Mouse (Mus musculus) midbrain, embryonic 14.5 days (tissue): Measurements from ENCODE around the gene Commd7. TPM values are rescaled to one million over a fixed set of nuclear protein-coding genes. Genes with fewer than 3 reads are reported as not detected.

ENCODE experiments used
- ATAC-seq: fragments of 200-750 bp; cut with Nextera tagmentation; 2 replicates; pipeline ENCODE4 v1.8.0; 2017; ENCODE audit warnings: moderate number of reproducible peaks, moderate library complexity; ENCODE audit not compliant: low FRiP score, low TSS enrichment
- DNase-seq: peaks from one replicate; pipeline ENCODE4 v3.0.0-alpha.2; 2015
- H3K27ac ChIP-seq: fragments of 300-500 bp; sonication (generic); replicated peaks from 2 replicates; pipeline ENCODE4 v1.5.1; 2014; ENCODE audit warnings: mild to moderate bottlenecking, low read depth, low read length, moderate library complexity
- H3K27me3 ChIP-seq: fragments of 300-500 bp; sonication (generic); 2 replicates; pipeline ENCODE4 v1.6.1; 2014; ENCODE audit warnings: low read length, control low read depth, mixed read lengths; ENCODE audit not compliant: control insufficient read depth, insufficient read depth
- H3K36me3 ChIP-seq: fragments of 300-500 bp; sonication (generic); 2 replicates; pipeline ENCODE4 v1.6.1; 2014; ENCODE audit warnings: low read length, control low read depth; ENCODE audit not compliant: control insufficient read depth, insufficient read depth
- H3K4me1 ChIP-seq: fragments of 300-500 bp; sonication (generic); 2 replicates; pipeline ENCODE4 v1.6.1; 2014; ENCODE audit warnings: mild to moderate bottlenecking, antibody characterized with exemption, low read length, control low read depth; ENCODE audit not compliant: control insufficient read depth, insufficient read depth
- H3K4me2 ChIP-seq: fragments of 300-500 bp; sonication (generic); 2 replicates; pipeline ENCODE4 v1.6.1; 2014; ENCODE audit warnings: mild to moderate bottlenecking, low read length, moderate library complexity
- H3K4me3 ChIP-seq: fragments of 300-500 bp; sonication (generic); replicated peaks from 2 replicates; pipeline ENCODE4 v1.5.1; 2014; ENCODE audit warnings: low read depth, low read length
- H3K9ac ChIP-seq: fragments of 300-500 bp; sonication (generic); replicated peaks from 2 replicates; pipeline ENCODE4 v1.6.1; 2014; ENCODE audit warnings: mild to moderate bottlenecking, low read length, moderate library complexity
- H3K9me3 ChIP-seq: fragments of 300-500 bp; sonication (generic); 2 replicates; pipeline ENCODE4 v1.6.1; 2016; ENCODE audit warnings: low read length, control low read depth, mixed read lengths; ENCODE audit not compliant: control insufficient read depth
- WGBS: fragments of 180-500 bp; shearing (Covaris S2); extraction: QIAGEN DNeasy Blood & Tissue Kit; methylation state at CpG from one replicate; pipeline ENCODE4 v1.1.7; 2014; 5-methylcytosine and 5-hydroxymethylcytosine counted together
- polyA plus RNA-seq: library from polyadenylated mRNA; unstranded; fragments of >200 nt; fragmentation: Nextera tagmentation; extraction: Ambion mirVana; gene quantifications from 2 replicates; pipeline ENCODE4 v1.2.1, GENCODE M21; 2014

The Commd7 gene
- polyA plus RNA-seq, 1 experiment from 2014 or later, result 76.0 TPM

- no peak overlapping the region for H3K4me3 ChIP-seq
- H3K36me3 ChIP-seq, result no peaks in the 10 kb centered on the region
- no peak overlapping the region for H3K27ac ChIP-seq
- 31% methylated on average over 4 of the region's 4 CpGs for whole genome bisulfite sequencing
- H3K4me2 ChIP-seq, result no peak overlapping the region
- ATAC-seq (no peak), DNase-seq (no peak)
- H3K4me1 ChIP-seq, result peaks cover 9% of the 10 kb centered on the region
- H3K9me3 ChIP-seq, result no peaks in the 10 kb centered on the region
- no peak overlapping the region for H3K9ac ChIP-seq
- no peaks in the 10 kb centered on the region for H3K27me3 ChIP-seq
These were observed 28.9 kb downstream of the Commd7 start for GRCm38 (mm10) chr2:153603724-153604123.

- peak overlapping the region; percentile 60 for H3K27ac ChIP-seq
- H3K4me1 ChIP-seq, result peaks cover 9% of the 10 kb centered on the region
- H3K4me3 ChIP-seq, result no peak overlapping the region
- H3K9me3 ChIP-seq, result no peaks in the 10 kb centered on the region
- no peaks in the 10 kb centered on the region for H3K27me3 ChIP-seq
- peak; percentile 69 for DNase-seq
- H3K9ac ChIP-seq, result no peak overlapping the region
- WGBS, result 30% methylated on average over 16 of the region's 16 CpGs
- H3K4me2 ChIP-seq, result no peak overlapping the region
- ATAC-seq, result 0 out of 2 replicates have a peak, but pooled peaks have one; percentile 35
- H3K36me3 ChIP-seq, result no peaks in the 10 kb centered on the region
These were observed 31.6 kb downstream of the Commd7 start for GRCm38 (mm10) chr2:153600667-153601648.

GRCm38 (mm10) chr2:153600021-153600666 lies 32.4 kb downstream of the Commd7 start:
- Histone ChIP-seq H3K27me3 (no peaks in the 10 kb centered on the region), H3K9me3 (no peaks in the 10 kb centered on the region), H3K27ac (peak overlapping the region; percentile 49), H3K9ac (0 out of 2 replicates have a peak overlapping the region, but pooled peaks have one; percentile 4), H3K36me3 (no peaks in the 10 kb centered on the region), H3K4me1 (peaks cover 9% of the 10 kb centered on the region), H3K4me3 (no peak overlapping the region), H3K4me2 (no peak overlapping the region)
- DNase-seq (peak; percentile 69), ATAC-seq (peak; percentile 62; the same call in 1 of the 2 replicates)
- WGBS, result 57% methylated on average over 6 of the region's 6 CpGs

- no peaks in the 10 kb centered on the region for H3K36me3 ChIP-seq
- ATAC-seq, result no peak
- peaks cover 13% of the 10 kb centered on the region for H3K4me1 ChIP-seq
- H3K9ac ChIP-seq, result no peak overlapping the region
- H3K4me2 ChIP-seq, result no peak overlapping the region
- H3K4me3 ChIP-seq, result no peak overlapping the region
- no peaks in the 10 kb centered on the region for H3K27me3 ChIP-seq
- H3K27ac ChIP-seq, result no peak overlapping the region
- H3K9me3 ChIP-seq, result no peaks in the 10 kb centered on the region
- WGBS, result 93% methylated on average over 4 of the region's 4 CpGs
- DNase-seq, result no peak
These were observed 35.0 kb downstream of the Commd7 start for GRCm38 (mm10) chr2:153597626-153598025.

- Histone ChIP-seq H3K27me3 (no peaks in the 10 kb centered on the region), H3K4me2 (no peak overlapping the region), H3K9ac (no peak overlapping the region), H3K27ac (no peak overlapping the region), H3K4me1 (peaks cover 13% of the 10 kb centered on the region), H3K36me3 (no peaks in the 10 kb centered on the region), H3K9me3 (no peaks in the 10 kb centered on the region), H3K4me3 (no peak overlapping the region)
- DNase-seq, result no peak
- WGBS, result 80% methylated on average over 3 of the region's 3 CpGs
- no peak for ATAC-seq
These were observed 35.6 kb downstream of the Commd7 start for GRCm38 (mm10) chr2:153597014-153597413.

GRCm38 (mm10) chr2:153594998-153595397 lies 37.6 kb downstream of the Commd7 start:
- DNase-seq (no peak), ATAC-seq (no peak)
- Histone ChIP-seq H3K27ac (no peak overlapping the region), H3K4me2 (no peak overlapping the region), H3K27me3 (no peaks in the 10 kb centered on the region), H3K4me3 (no peak overlapping the region), H3K4me1 (peaks cover 4% of the 10 kb centered on the region; the same call in 1 of the 2 replicates), H3K9ac (no peak overlapping the region), H3K9me3 (no peaks in the 10 kb centered on the region), H3K36me3 (no peaks in the 10 kb centered on the region)
- WGBS, result 50% methylated on average over 4 of the region's 4 CpGs

GRCm38 (mm10) chr2:153593186-153593585 lies 39.4 kb downstream of the Commd7 start:
- Histone ChIP-seq H3K4me1 (0 out of 2 replicates have a peak, but pooled peaks cover 4% of the 10 kb centered on the region), H3K36me3 (no peaks in the 10 kb centered on the region), H3K27ac (no peak overlapping the region), H3K27me3 (no peaks in the 10 kb centered on the region), H3K4me2 (no peak overlapping the region), H3K4me3 (no peak overlapping the region), H3K9me3 (no peaks in the 10 kb centered on the region), H3K9ac (no peak overlapping the region)
- DNase-seq (peak; percentile 74), ATAC-seq (peak; percentile 69; the same call in 1 of the 2 replicates)
- 36% methylated on average over 9 of the region's 9 CpGs for WGBS

- Histone ChIP-seq H3K36me3 (no peaks in the 10 kb centered on the region), H3K27me3 (no peaks in the 10 kb centered on the region), H3K4me1 (0 out of 2 replicates have a peak, but pooled peaks cover 4% of the 10 kb centered on the region), H3K4me2 (no peak overlapping the region), H3K4me3 (no peak overlapping the region), H3K9ac (no peak overlapping the region), H3K27ac (no peak overlapping the region), H3K9me3 (no peaks in the 10 kb centered on the region)
- no peak for ATAC-seq
- no peak for DNase-seq
- 73% methylated on average over 8 of the region's 8 CpGs for WGBS
These were observed 40.2 kb downstream of the Commd7 start for GRCm38 (mm10) chr2:153592056-153593014.
